Mouse (Mus musculus): ENCODE data around the gene Ptprb.

DNA sequence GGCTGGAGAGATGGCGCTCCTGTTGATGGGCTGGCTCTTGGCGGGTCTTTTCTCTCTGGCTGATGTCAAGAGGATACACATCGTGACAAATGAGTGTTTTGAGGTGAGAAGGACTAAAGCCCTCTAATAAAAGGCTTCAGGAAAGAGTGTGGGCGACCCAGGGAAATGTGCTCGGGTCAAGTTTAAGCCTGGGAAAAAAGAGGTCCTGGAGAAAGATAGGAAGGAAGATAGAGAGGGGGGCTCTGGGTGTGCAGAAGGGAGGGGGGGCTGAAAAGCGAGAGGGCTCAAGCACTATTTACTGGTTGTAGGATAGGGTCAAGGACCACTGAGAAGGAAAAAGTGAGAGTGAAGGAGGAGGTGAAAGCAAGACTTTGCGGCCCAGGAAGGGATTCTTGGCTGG is 25.5 kb downstream of the Ptprb start:
- no peak for TF ChIP-seq HCFC1 (IDR thresholded peaks at IDR 0.05; ENCODE audit: borderline replicate concordance, insufficient read depth, low read length)
- no peak for TF ChIP-seq MAFK (IDR thresholded peaks at IDR 0.05; ENCODE audit: insufficient read depth, low read depth, low read length)
